Comparison of ENCODE assay signal across 18 mouse cellular contexts in genomic region chr12:104806680-104807375, GRCm38 (mm10). TPM values are rescaled to one million over a fixed set of nuclear protein-coding genes. Genes with fewer than 3 reads are reported as not detected.
"Had no signal": no experiment of that assay in that cellular context is flagged by ENCODE, and none has a peak within 500 bp of the region (broad histone marks: within the 10 kb centered on the region; RNA-seq: fewer than 3 reads in every experiment).

No protein-coding gene starts in this region.

- H3K4me2 ChIP-seq: limb, embryonic 12.5 days; liver, embryonic 13.5 days; lung, embryonic 15.5 days; midbrain, embryonic 12.5 days had no signal

- H3K27me3 ChIP-seq: liver, embryonic 13.5 days; lung, embryonic 15.5 days; midbrain, embryonic 12.5 days had no signal

- ATAC-seq: liver, postnatal 0 days had no signal

- H3K4me1 ChIP-seq: liver, embryonic 13.5 days had no signal

- H3K36me3 ChIP-seq: limb, embryonic 12.5 days; liver, embryonic 13.5 days; lung, embryonic 15.5 days; midbrain, embryonic 12.5 days had no signal

- H3K9me3 ChIP-seq: limb, embryonic 12.5 days; liver, embryonic 13.5 days; lung, embryonic 15.5 days; megakaryocyte, embryonic 14.5 days; midbrain, embryonic 12.5 days had no signal

- H3K9ac ChIP-seq: limb, embryonic 12.5 days; liver, embryonic 13.5 days; liver, postnatal 0 days; lung, embryonic 15.5 days; midbrain, embryonic 12.5 days had no signal

- DNase-seq: kidney, adult 18-20 months; kidney, postnatal 10 days; kidney, postnatal 4 days; liver; liver, embryonic 13.5 days; liver, postnatal 0 days; lung, postnatal 14 days; right cerebral cortex, postnatal 4 days; spleen, adult 18-20 months; thymus, adult 18-20 months; thymus, postnatal 14 days had no signal

- H3K4me3 ChIP-seq: left cerebral cortex, adult 2 months; limb, embryonic 12.5 days; liver, embryonic 13.5 days; lung, embryonic 15.5 days; megakaryocyte, embryonic 14.5 days; midbrain, embryonic 12.5 days had no signal

- H3K27ac ChIP-seq: left cerebral cortex, adult 2 months; liver, embryonic 13.5 days; lung, embryonic 15.5 days; macrophage; midbrain, embryonic 12.5 days had no signal

RNA-seq across cellular contexts. Expression of gene Clmn, which starts 58.0 kb away (rescaled TPM):
- total RNA-seq: monocyte, adult 5-6 weeks had no signal
- polyA plus RNA-seq: macrophage had no signal
